Mouse (Mus musculus) midbrain, embryonic 14.5 days (tissue): ENCODE results near the gene Slc30a4. TPM values are rescaled to one million over a fixed set of nuclear protein-coding genes. Genes with fewer than 3 reads are reported as not detected.
A peak's percentile ranks its signal among the peaks of the same experiment; 100 is the strongest.

Experiments
- ATAC-seq: fragments of 200-750 bp; cut with Nextera tagmentation; 2 replicates; pipeline ENCODE4 v1.8.0; 2017; ENCODE audit warnings: moderate number of reproducible peaks, moderate library complexity; ENCODE audit not compliant: low FRiP score, low TSS enrichment
- DNase-seq: peaks from one replicate; pipeline ENCODE4 v3.0.0-alpha.2; 2015
- H3K27ac ChIP-seq: fragments of 300-500 bp; sonication (generic); replicated peaks from 2 replicates; pipeline ENCODE4 v1.5.1; 2014; ENCODE audit warnings: mild to moderate bottlenecking, low read depth, low read length, moderate library complexity
- H3K27me3 ChIP-seq: fragments of 300-500 bp; sonication (generic); 2 replicates; pipeline ENCODE4 v1.6.1; 2014; ENCODE audit warnings: low read length, control low read depth, mixed read lengths; ENCODE audit not compliant: control insufficient read depth, insufficient read depth
- H3K36me3 ChIP-seq: fragments of 300-500 bp; sonication (generic); 2 replicates; pipeline ENCODE4 v1.6.1; 2014; ENCODE audit warnings: low read length, control low read depth; ENCODE audit not compliant: control insufficient read depth, insufficient read depth
- H3K4me1 ChIP-seq: fragments of 300-500 bp; sonication (generic); 2 replicates; pipeline ENCODE4 v1.6.1; 2014; ENCODE audit warnings: mild to moderate bottlenecking, antibody characterized with exemption, low read length, control low read depth; ENCODE audit not compliant: control insufficient read depth, insufficient read depth
- H3K4me2 ChIP-seq: fragments of 300-500 bp; sonication (generic); 2 replicates; pipeline ENCODE4 v1.6.1; 2014; ENCODE audit warnings: mild to moderate bottlenecking, low read length, moderate library complexity
- H3K4me3 ChIP-seq: fragments of 300-500 bp; sonication (generic); replicated peaks from 2 replicates; pipeline ENCODE4 v1.5.1; 2014; ENCODE audit warnings: low read depth, low read length
- H3K9ac ChIP-seq: fragments of 300-500 bp; sonication (generic); replicated peaks from 2 replicates; pipeline ENCODE4 v1.6.1; 2014; ENCODE audit warnings: mild to moderate bottlenecking, low read length, moderate library complexity
- H3K9me3 ChIP-seq: fragments of 300-500 bp; sonication (generic); 2 replicates; pipeline ENCODE4 v1.6.1; 2016; ENCODE audit warnings: low read length, control low read depth, mixed read lengths; ENCODE audit not compliant: control insufficient read depth
- WGBS: fragments of 180-500 bp; shearing (Covaris S2); extraction: QIAGEN DNeasy Blood & Tissue Kit; methylation state at CpG from one replicate; pipeline ENCODE4 v1.1.7; 2014; 5-methylcytosine and 5-hydroxymethylcytosine counted together
- polyA plus RNA-seq: library from polyadenylated mRNA; unstranded; fragments of >200 nt; fragmentation: Nextera tagmentation; extraction: Ambion mirVana; gene quantifications from 2 replicates; pipeline ENCODE4 v1.2.1, GENCODE M21; 2014

Slc30a4 gene
- polyA plus RNA-seq, 1 experiment from 2014 or later, result 11.1 TPM

DNA sequence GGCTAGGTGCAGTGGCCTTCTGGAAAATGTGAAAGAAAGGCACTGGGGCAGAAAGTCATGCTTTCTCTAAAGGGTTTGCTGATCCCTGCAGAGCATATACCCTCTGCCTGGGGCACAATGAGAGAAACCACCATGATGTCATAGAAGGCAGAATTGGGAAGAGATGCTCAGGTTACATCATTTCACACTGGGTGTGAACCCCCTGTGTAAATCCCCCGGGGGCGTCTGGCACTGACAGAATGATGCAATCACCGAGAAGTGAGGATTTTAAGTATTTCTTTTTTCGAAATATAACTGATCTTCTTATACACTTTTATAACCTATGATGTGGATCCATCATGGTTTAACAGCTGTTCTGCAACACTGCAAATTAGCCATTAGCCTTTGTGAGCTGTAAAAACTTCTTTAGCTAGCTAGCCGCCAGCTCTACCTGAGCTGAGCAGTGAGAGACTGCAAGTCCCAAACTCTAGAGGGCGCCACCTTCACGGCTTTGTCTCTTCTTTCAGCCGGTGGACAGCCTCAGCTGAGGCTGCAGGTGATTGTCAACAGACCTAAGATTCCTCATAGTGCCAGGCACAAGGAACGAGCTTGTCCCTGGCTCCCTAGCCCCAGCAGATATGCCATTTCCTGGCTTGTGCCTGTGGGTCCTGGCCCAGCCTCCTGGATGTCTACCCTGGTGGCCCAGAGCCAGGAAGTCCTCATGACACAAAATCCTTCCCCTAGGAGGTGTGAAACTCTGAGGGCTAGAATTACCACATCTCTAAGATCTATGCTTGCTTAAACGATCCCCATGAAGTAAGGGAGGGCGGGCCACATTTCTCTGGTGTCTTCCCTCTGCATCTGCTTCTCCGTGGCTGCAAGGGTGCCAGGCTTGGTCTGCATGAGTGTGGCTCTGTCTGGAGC is 36.2 kb downstream of the Slc30a4 start:
- Histone ChIP-seq H3K9ac (no peak overlapping the region), H3K4me3 (no peak overlapping the region), H3K9me3 (no peaks in the 10 kb centered on the region), H3K4me1 (no peaks in the 10 kb centered on the region), H3K36me3 (no peaks in the 10 kb centered on the region), H3K27ac (no peak overlapping the region), H3K27me3 (no peaks in the 10 kb centered on the region), H3K4me2 (no peak overlapping the region)
- ATAC-seq, result no peak
- DNase-seq, result peak; percentile 60
- 57% methylated on average over 12 of the region's 12 CpGs for WGBS

DNA sequence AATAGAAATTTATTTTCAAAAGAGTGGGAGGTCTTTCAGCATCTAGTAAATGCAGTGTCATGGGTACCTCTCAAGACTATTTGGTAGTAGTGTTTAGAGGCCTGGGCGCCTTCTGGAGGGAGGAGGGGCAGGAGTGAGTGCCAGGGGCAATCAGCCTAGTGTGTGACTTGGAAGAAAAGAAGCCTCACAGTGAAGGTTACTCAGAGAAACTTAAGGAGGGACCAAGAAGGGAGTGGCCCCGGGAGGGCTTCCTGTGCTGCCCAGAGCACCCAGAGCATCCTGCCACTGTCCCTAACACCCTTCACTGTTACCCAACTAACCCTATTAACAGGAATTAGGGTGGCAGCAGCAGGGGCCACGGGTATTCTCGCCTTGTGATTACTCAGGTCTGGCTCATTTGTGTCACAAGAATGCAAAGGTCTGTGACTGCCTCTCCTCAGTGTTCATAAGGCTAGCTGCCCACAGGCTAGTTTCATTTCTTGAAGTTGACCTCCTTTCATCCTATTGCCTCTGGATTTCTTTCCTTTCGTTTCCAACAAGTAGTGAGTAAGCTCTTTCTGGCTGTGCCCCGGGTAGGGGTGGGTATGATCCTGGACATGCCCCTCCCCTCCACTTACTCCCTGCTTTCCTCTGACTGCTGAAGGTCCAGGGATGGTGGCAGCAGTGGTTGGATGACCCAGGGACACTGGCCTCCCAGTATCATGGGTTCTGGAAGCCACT is 37.0 kb downstream of the Slc30a4 start:
- WGBS, result 65% methylated on average over 6 of the region's 6 CpGs

DNA sequence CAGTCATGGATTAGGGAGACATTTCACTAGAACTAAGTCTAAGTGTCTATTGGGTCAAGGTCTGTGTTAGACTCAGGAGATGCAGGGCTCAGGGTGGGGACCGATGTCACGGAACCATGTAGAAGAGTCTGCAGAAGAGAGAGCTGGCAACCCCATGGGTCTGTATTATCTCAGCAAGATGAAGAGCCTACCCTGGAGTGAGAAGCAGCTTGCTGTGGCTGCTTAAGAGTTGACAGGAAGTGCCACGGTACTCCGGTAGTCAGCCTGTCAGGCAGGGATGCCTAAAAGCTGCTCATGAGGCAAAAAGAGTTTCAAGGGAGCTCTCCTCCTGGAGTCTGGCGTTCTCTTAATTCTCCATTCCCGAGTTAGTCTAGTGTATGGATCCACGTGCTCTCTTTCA is 42.6 kb downstream of the Slc30a4 start:
- Histone ChIP-seq H3K9ac (no peak overlapping the region), H3K4me2 (no peak overlapping the region), H3K27ac (no peak overlapping the region), H3K36me3 (no peaks in the 10 kb centered on the region), H3K4me3 (no peak overlapping the region), H3K27me3 (no peaks in the 10 kb centered on the region), H3K9me3 (no peaks in the 10 kb centered on the region), H3K4me1 (no peaks in the 10 kb centered on the region)
- WGBS, result 93% methylated on average over 7 of the region's 7 CpGs
- DNase-seq, result no peak
- no peak for ATAC-seq

More for the DNA sequence above, 37.0 kb downstream of the Slc30a4 start:
- Histone ChIP-seq H3K27me3 (no peaks in the 10 kb centered on the region), H3K9ac (no peak overlapping the region), H3K27ac (no peak overlapping the region), H3K4me2 (no peak overlapping the region), H3K36me3 (no peaks in the 10 kb centered on the region), H3K4me3 (no peak overlapping the region), H3K9me3 (no peaks in the 10 kb centered on the region), H3K4me1 (no peaks in the 10 kb centered on the region)
- no peak for ATAC-seq
- DNase-seq, result no peak

DNA sequence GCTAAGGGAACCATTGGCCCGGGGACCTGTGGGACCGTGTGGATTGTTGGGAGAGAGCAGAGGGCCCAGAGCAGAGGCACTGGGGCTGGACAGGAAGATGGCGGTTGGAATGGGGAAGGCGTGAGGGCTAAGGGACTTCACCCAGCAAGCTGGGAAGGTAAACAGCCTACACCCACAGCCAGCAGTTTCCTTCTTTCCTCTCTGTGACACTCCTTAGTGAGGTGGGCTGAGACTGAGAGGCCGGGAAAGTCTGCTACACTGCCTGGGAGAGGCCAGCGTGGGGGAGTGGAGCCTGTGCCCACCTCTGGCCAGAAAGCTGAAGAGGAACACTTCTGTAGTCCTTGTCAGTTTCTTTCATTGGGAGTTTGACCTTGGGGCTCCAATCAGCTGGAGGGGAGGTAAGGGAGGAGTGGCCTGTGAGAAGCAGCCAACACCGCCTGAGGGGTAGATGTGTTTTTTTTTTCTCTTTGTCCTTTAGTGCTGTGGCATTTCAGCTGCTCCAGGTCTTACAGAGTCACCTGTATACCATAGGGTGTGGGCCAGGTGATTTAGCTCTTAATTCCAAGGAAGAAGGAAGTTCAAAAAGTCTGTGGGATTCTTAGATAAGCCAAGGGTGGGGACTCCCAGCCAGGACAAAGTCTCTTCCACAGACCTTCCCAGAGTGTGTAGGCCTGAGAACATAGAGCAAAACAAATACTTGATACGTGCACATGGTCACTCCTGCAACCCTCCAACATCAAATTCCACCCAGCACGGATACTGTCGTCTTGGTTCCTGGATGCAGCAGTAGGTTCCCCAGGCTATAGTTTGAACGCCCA is 44.5 kb downstream of the Slc30a4 start:
- no peak overlapping the region for H3K27ac ChIP-seq
- DNase-seq, result no peak
- no peak overlapping the region for H3K4me3 ChIP-seq
- no peak for ATAC-seq
- 90% methylated on average over 11 of the region's 11 CpGs for WGBS
- H3K4me1 ChIP-seq, result no peaks in the 10 kb centered on the region
- no peak overlapping the region for H3K4me2 ChIP-seq
- no peaks in the 10 kb centered on the region for H3K9me3 ChIP-seq
- no peak overlapping the region for H3K9ac ChIP-seq
- no peaks in the 10 kb centered on the region for H3K27me3 ChIP-seq
- H3K36me3 ChIP-seq, result no peaks in the 10 kb centered on the region

DNA sequence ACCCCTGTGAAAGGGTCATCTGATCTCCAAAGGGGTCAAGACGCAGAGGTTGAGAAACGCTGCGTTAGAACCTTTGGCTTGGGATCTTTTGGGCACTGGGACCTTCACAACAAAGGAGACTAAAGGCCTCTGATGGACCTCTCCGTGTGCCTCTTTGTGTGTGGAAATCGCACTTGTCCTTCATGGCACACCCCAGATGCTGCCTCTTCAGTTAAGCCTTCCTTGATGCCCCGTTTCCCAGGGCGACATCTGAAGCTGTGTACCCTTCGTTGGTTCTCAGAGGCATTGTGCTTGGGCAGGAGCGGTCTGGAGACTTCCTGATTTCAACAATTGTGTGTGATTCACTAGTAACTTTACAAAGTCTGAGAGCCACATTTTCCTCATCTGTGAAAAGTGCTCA is 45.7 kb downstream of the Slc30a4 start:
- 59% methylated on average over 9 of the region's 9 CpGs for WGBS
- H3K9me3 ChIP-seq, result no peaks in the 10 kb centered on the region
- no peak for ATAC-seq

DNA sequence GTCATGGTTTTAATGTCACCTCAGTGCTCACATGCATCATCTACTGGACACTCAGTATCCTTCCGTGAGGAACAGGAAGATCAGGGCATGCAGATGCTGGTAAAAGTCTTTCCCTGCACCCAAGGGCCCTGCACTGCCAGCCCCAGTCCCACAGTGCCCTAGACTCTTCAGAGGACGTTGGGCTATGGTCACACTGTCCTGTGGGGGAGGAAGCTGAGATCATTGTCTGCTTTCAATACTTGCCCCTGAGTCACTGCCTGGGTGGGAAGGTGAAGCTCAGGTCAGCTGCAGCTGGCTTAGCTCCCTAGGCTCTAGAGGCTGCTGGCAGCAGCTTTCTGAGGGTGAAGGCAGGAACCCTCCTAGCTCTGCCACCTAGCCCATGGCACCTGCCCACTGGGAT is 46.4 kb downstream of the Slc30a4 start:
- H3K4me3 ChIP-seq, result no peak overlapping the region
- H3K4me2 ChIP-seq, result no peak overlapping the region
- H3K36me3 ChIP-seq, result no peaks in the 10 kb centered on the region
- DNase-seq (no peak), ATAC-seq (no peak)
- no peak overlapping the region for H3K9ac ChIP-seq
- 68% methylated on average over 2 of the region's 2 CpGs for WGBS
- H3K27me3 ChIP-seq, result no peaks in the 10 kb centered on the region
- H3K9me3 ChIP-seq, result no peaks in the 10 kb centered on the region
- no peak overlapping the region for H3K27ac ChIP-seq
- no peaks in the 10 kb centered on the region for H3K4me1 ChIP-seq

More for the DNA sequence above, 45.7 kb downstream of the Slc30a4 start:
- Histone ChIP-seq H3K4me2 (no peak overlapping the region), H3K4me3 (no peak overlapping the region), H3K36me3 (no peaks in the 10 kb centered on the region), H3K9ac (no peak overlapping the region), H3K4me1 (no peaks in the 10 kb centered on the region), H3K27me3 (no peaks in the 10 kb centered on the region), H3K27ac (no peak overlapping the region)
- no peak for DNase-seq

DNA sequence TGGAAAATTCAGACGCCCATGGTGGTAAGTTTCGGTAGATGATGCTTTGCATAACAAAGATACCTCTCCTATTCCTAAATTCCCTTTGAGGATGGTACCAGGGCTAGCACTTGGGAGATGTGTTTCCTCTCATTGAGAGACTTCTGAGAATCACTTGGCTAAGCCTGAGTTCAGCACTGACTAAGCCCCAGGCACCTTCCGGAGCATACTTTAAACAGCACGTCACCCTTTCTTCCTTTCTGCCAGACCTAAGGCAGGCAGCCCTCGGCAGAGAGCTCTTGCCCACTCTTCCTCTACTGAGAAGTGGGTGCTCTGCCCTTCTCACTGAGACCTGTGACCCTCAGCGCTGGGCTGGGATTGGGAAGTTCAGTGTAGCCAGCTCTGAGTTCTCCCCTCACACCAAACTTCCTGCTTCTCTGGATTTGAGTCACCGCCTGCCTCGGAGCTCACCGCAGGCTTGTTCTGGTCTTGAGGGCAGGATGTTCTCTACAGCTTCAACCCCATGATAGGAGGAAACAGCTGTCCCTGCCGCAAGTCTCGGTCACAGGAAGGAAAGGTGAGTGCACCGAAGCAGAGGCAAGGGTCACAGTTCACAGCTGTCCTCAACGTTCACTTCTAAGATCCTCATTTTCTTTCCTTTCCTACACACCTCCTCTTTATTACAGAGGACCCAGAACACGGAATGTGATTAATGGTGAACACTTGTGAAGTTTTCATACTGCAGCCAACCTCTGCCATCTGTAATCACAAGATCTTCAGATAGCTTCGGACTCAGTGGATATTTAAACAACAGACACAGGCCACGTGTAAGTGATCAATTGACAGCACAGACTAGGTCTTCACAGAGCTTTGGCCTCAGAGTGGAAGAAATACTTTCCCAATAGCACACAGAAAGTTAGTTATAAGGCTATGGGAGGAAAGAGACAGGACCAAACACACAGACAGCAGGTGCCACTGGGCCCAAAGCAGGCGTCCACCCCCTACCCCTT is 50.1 kb downstream of the Slc30a4 start:
- Histone ChIP-seq H3K4me3 (no peak overlapping the region), H3K36me3 (no peaks in the 10 kb centered on the region), H3K4me2 (no peak overlapping the region), H3K9me3 (no peaks in the 10 kb centered on the region), H3K27me3 (no peaks in the 10 kb centered on the region), H3K9ac (no peak overlapping the region), H3K27ac (no peak overlapping the region), H3K4me1 (no peaks in the 10 kb centered on the region)
- ATAC-seq (no peak), DNase-seq (no peak)
- 77% methylated on average over 17 of the region's 17 CpGs for WGBS

DNA sequence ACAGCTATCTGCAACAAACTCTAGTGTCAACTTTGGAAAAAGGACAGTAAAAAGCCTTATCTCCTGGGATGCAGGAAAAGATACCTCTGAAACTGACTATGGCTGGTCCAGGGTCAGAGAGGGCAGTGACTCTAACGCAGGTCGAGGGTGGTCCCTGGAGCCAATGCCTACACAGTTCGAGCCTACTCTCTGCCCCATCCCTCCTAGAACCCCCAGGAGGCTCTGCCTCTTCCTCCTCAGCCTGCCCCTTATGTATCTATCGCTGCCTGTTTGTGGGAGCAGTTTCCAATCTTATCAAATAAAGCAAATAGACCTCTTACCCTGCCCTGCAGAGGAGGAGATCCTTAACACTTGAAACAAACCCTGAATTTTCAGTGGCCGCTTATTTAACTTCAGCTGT is 63.8 kb downstream of the Slc30a4 start:
- WGBS, result 53% methylated on average over 5 of the region's 5 CpGs
- Histone ChIP-seq H3K4me3 (no peak overlapping the region), H3K4me2 (no peak overlapping the region), H3K27ac (no peak overlapping the region), H3K36me3 (peaks cover 6% of the 10 kb centered on the region), H3K9ac (no peak overlapping the region), H3K27me3 (peaks cover 9% of the 10 kb centered on the region; the same call in 1 of the 2 replicates), H3K4me1 (no peaks in the 10 kb centered on the region; the same call in 1 of the 2 replicates), H3K9me3 (no peaks in the 10 kb centered on the region)
- no peak for ATAC-seq
- DNase-seq, result no peak
